Mouse (Mus musculus): ENCODE measurements around the gene Cntn5. TPM values are rescaled to one million over a fixed set of nuclear protein-coding genes. Genes with fewer than 3 reads are reported as not detected.

Cntn5 gene
- polyA plus RNA-seq, 1 experiment = not detected

DNA sequence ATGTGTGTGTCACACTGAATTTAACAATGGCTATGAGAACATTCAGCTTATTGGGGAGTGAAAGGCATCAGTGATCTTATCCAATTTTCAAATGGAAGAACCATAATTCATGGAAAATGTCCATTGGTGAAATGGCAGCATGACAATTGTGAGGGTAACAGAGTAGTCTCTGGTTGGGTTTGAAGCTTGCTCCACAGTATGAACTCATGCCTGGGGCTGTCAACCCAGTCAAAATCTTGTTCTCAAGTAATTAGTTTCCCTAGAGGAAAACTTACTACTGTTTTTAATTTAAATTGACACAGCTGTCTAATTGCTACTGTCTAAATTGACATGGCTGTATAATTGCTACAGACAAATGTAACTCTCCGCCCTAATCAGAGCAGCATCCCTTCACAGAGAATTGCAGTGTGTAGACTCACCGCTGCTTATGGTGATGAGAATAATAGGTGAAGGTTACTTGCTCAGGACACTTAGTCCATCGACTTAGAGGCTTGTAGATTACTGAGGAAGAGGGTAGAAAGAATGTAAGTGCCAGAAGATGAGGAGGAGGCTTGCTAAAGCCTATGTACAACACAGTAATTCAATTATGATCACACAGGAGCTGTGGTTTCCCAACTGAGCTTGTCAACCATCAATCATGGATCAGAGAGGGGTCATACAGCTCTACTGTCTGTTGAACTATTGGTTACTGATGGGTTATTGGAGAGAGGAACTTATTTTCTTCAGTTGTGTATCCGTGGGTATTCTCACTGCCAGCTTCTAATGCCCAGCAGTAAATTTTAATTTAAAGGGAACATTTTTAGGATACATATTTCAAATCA, 859.4 kb downstream of the Cntn5 start:
- Histone ChIP-seq H3K4me1 (ENCODE audit: control insufficient read depth, insufficient read depth, low read length) (no peaks in the 10 kb centered on the region), H3K27ac (ENCODE audit: insufficient read depth, low read length) (no peak overlapping the region), H3K4me3 (ENCODE audit: insufficient read depth, low read length) (no peak overlapping the region)
- TF ChIP-seq POLR2A (IDR thresholded peaks at IDR 0.05; ENCODE audit: low read depth, low read length) (no peak), CTCF (IDR thresholded peaks at IDR 0.05; ENCODE audit: borderline replicate concordance, insufficient read depth, low read length) (no peak)

DNA sequence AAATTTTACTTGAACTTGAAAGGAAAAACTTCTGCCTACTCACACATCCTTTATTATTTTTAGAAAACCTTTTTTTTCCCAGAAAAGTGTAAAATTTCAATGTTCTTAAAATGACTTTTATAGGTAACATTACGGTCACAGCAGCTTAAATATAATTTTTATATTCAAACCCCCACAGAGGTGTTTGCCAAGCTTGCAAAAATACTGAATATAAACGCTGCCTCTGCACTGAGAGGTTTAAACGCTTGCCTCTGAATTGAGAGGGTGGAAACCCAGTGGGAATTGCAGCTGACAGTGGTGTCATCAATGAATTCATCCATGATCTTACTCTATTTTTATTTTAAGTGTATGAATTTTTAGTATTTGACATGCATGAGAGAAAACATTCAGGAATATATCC, 861.6 kb downstream of the Cntn5 start:
- H3K27ac ChIP-seq (ENCODE audit: insufficient read depth, low read length) = no peak overlapping the region
- TF ChIP-seq POLR2A (IDR thresholded peaks at IDR 0.05; ENCODE audit: low read depth, low read length) (no peak), CTCF (IDR thresholded peaks at IDR 0.05; ENCODE audit: borderline replicate concordance, insufficient read depth, low read length) (no peak)
- H3K4me1 ChIP-seq (ENCODE audit: control insufficient read depth, insufficient read depth, low read length) = no peaks in the 10 kb centered on the region
- H3K4me3 ChIP-seq (ENCODE audit: insufficient read depth, low read length) = no peak overlapping the region

DNA sequence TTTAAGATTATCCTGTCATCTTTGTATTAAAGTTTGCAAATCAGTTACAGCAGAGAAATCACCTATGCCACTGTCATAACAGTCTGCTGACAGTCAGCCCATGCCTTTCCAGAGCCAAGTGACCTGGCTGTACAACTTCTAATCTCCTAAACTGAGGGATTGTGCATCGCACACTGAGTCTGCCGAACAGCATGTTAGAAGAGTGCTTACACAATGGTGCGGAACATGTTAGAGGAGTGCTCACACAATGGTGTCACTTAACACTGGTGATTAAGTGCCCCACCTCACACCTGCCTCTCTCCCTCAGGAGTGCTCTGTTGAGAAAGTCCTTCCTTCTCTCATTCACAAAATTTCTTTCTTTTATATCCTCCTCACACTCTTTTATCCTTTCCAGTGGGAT, 889.4 kb downstream of the Cntn5 start:
- TF ChIP-seq POLR2A (IDR thresholded peaks at IDR 0.05; ENCODE audit: low read depth, low read length) (no peak), CTCF (IDR thresholded peaks at IDR 0.05; ENCODE audit: borderline replicate concordance, insufficient read depth, low read length) (no peak)
- H3K4me1 ChIP-seq (ENCODE audit: control insufficient read depth, insufficient read depth, low read length) = no peaks in the 10 kb centered on the region
- H3K27ac ChIP-seq (ENCODE audit: insufficient read depth, low read length) = no peak overlapping the region
- H3K4me3 ChIP-seq (ENCODE audit: insufficient read depth, low read length) = no peak overlapping the region

DNA sequence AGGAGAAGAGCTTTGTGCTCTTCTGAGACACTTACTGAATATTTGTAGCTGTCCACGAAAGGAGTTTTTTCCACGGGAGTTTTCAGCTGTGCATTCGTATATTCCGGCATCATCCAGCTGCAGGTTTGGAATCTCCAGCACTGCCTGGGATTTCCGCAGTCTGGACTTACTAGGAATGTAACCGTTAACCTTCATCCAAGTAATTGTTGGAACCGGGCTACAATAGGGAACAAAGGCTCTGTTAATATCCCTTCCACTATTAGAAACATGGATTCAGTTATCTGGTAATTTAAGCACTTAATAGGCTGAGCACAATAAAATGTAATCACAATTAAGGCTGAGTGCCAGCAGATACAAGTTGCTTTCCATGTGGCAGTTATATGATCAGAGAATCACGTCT, 920.5 kb downstream of the Cntn5 start:
- Histone ChIP-seq H3K4me1 (ENCODE audit: control insufficient read depth, insufficient read depth, low read length) (no peaks in the 10 kb centered on the region), H3K27ac (ENCODE audit: insufficient read depth, low read length) (no peak overlapping the region), H3K4me3 (ENCODE audit: insufficient read depth, low read length) (no peak overlapping the region)
- TF ChIP-seq CTCF (IDR thresholded peaks at IDR 0.05; ENCODE audit: borderline replicate concordance, insufficient read depth, low read length) (no peak), POLR2A (IDR thresholded peaks at IDR 0.05; ENCODE audit: low read depth, low read length) (no peak)

DNA sequence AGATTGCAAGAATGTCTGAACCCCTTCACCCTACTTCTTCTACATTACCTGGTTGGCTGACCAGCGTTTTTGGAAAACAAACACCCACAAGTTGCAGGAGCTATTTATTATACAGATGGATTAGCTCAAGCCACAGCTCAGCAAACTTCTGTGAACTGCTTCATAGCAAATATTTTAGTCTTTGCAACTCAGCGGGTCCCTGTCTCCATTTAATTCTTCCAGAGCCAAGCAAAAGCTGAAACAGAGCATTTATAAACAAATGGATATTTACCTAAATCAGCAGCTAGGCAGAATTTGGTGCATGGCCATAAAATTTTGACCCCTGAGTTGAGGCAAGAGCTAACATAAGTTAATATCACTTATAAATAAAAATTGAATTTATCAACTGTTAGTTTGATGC, 921.4 kb downstream of the Cntn5 start:
- Histone ChIP-seq H3K4me1 (ENCODE audit: control insufficient read depth, insufficient read depth, low read length) (no peaks in the 10 kb centered on the region), H3K4me3 (ENCODE audit: insufficient read depth, low read length) (no peak overlapping the region), H3K27ac (ENCODE audit: insufficient read depth, low read length) (no peak overlapping the region)
- TF ChIP-seq POLR2A (IDR thresholded peaks at IDR 0.05; ENCODE audit: low read depth, low read length) = no peak
- TF ChIP-seq CTCF (IDR thresholded peaks at IDR 0.05; ENCODE audit: borderline replicate concordance, insufficient read depth, low read length) = no peak

DNA sequence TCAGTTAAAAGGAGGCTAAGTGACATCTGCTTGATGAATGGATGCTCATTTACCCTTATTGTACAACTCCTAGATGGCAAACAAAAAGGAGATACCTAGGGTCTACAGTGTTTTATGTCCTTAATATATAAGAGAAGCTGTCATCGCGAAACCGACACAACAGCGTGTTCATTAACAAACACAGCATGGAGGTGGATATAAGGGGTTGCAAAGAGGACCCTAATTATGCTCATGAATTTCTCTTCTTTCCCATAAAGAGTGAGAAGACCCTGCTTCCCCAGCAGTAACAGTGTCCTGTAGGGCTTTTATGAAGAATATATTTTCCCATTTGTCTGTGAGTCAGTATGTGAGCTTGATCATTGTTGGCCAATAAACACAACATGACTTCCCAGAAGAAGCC, 939.2 kb downstream of the Cntn5 start:
- no peaks in the 10 kb centered on the region for H3K4me1 ChIP-seq (ENCODE audit: control insufficient read depth, insufficient read depth, low read length)
- no peak overlapping the region for H3K27ac ChIP-seq (ENCODE audit: insufficient read depth, low read length)
- H3K4me3 ChIP-seq (ENCODE audit: insufficient read depth, low read length) = no peak overlapping the region
- no peak for TF ChIP-seq CTCF (IDR thresholded peaks at IDR 0.05; ENCODE audit: borderline replicate concordance, insufficient read depth, low read length)
- no peak for TF ChIP-seq POLR2A (IDR thresholded peaks at IDR 0.05; ENCODE audit: low read depth, low read length)

DNA sequence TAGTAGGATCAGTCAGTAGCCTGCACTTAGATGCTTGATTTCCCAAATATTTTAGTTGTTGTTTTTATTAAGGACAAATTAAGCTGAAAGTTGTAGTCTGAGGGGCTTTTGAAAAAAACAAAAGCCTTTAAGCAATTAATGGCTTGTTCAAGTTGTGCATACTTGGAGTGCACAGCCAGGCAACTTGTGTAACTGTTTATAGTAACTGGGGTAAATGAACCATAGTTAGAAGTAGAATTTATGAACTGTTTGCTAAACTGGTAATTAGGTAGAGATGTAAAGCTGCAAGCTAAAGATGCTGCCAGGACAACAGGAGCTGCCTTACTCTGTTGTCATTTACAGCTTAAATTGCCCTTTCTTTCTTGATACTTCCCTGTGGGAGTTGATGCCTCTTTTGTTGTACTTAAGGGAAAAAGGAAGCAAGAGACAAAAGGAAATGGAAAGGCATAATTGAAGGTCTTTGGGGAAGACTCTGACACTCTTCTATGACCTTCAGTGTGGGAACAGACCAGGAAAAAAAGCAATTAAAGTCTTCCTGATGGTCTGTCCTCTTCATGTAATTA, 943.9 kb downstream of the Cntn5 start:
- no peak overlapping the region for H3K4me3 ChIP-seq (ENCODE audit: insufficient read depth, low read length)
- H3K27ac ChIP-seq (ENCODE audit: insufficient read depth, low read length) = no peak overlapping the region
- TF ChIP-seq POLR2A (IDR thresholded peaks at IDR 0.05; ENCODE audit: low read depth, low read length) = no peak
- TF ChIP-seq CTCF (IDR thresholded peaks at IDR 0.05; ENCODE audit: borderline replicate concordance, insufficient read depth, low read length) = no peak
- H3K4me1 ChIP-seq (ENCODE audit: control insufficient read depth, insufficient read depth, low read length) = no peaks in the 10 kb centered on the region

DNA sequence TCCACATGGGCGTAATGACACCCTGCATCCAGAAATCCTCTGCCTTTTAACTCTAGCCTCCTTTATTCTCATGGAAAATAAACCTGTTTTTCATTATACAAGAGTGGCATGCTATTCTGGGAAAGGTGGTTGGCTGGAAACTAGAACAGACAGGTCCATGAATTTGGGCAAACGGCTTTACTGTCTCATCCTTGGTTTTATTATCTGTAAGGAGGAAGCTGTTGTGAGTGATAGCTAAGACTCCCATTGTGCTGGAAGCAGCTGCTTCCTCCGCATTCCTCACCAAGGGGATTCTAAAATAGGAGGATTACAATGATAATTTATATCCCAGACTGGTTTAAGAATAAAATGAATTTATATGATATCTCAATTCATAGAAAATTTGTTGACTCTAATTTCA, 955.2 kb downstream of the Cntn5 start:
- no peak for TF ChIP-seq POLR2A (IDR thresholded peaks at IDR 0.05; ENCODE audit: low read depth, low read length)
- TF ChIP-seq CTCF (IDR thresholded peaks at IDR 0.05; ENCODE audit: borderline replicate concordance, insufficient read depth, low read length) = no peak
- Histone ChIP-seq H3K4me1 (ENCODE audit: control insufficient read depth, insufficient read depth, low read length) (no peaks in the 10 kb centered on the region), H3K4me3 (ENCODE audit: insufficient read depth, low read length) (no peak overlapping the region), H3K27ac (ENCODE audit: insufficient read depth, low read length) (no peak overlapping the region)

DNA sequence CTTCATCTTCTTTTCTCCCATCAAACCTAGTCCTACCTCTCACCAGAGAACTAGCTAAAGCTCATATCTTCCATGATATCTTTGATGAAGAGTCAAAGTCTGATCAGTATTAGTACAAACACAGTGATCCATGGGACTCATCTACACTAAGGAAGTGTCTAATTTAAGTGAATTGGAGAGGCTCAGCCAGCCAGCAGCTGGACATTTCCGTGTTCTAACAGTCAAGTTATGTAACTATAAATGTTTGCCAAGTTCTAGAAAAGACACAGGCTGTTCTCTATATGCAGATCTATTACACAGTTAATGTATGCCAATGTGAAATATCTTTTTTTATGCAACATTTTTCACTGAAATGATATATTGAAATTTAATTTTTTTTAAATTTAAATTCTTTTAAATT, 959.7 kb downstream of the Cntn5 start:
- Histone ChIP-seq H3K4me1 (ENCODE audit: control insufficient read depth, insufficient read depth, low read length) (no peaks in the 10 kb centered on the region), H3K27ac (ENCODE audit: insufficient read depth, low read length) (no peak overlapping the region), H3K4me3 (ENCODE audit: insufficient read depth, low read length) (no peak overlapping the region)
- no peak for TF ChIP-seq POLR2A (IDR thresholded peaks at IDR 0.05; ENCODE audit: low read depth, low read length)
- no peak for TF ChIP-seq CTCF (IDR thresholded peaks at IDR 0.05; ENCODE audit: borderline replicate concordance, insufficient read depth, low read length)
